Mouse (Mus musculus) hindbrain, postnatal 0 days (tissue): ENCODE data around the gene Zfp760. TPM values are rescaled to one million over a fixed set of nuclear protein-coding genes. Genes with fewer than 3 reads are reported as not detected.
A peak's percentile ranks its signal among the peaks of the same experiment; 100 is the strongest.
"Not testable (repeated sequence)": the region's sequence is repeated elsewhere in the genome, so short reads cannot be mapped to it uniquely, and the experiment has no call there.

Experiments
- ATAC-seq: fragments of 200-750 bp; cut with Nextera tagmentation; 2 replicates; pipeline ENCODE4 v1.8.0; 2017; ENCODE audit warnings: mild to moderate bottlenecking, moderate TSS enrichment, moderate library complexity
- DNase-seq: peaks from one replicate; pipeline ENCODE4 v3.0.0-alpha.2; 2015; ENCODE audit warnings: low spot score
- H3K27ac ChIP-seq: fragments of 300-500 bp; sonication (generic); 2 replicates; pipeline ENCODE4 v1.5.1; 2014; ENCODE audit warnings: mild to moderate bottlenecking
- H3K27me3 ChIP-seq: fragments of 300-500 bp; sonication (generic); 2 replicates; pipeline ENCODE4 v1.6.1; 2014; ENCODE audit warnings: low read length, mixed read lengths; ENCODE audit not compliant: insufficient read depth
- H3K36me3 ChIP-seq: fragments of 300-500 bp; sonication (generic); 2 replicates; pipeline ENCODE4 v1.6.1; 2014; ENCODE audit warnings: low read length, mixed read lengths; ENCODE audit not compliant: insufficient read depth
- H3K4me1 ChIP-seq: fragments of 300-500 bp; sonication (generic); 2 replicates; pipeline ENCODE4 v1.6.1; 2014; ENCODE audit warnings: antibody characterized with exemption, low read length, mixed read lengths; ENCODE audit not compliant: insufficient read depth
- H3K4me2 ChIP-seq: fragments of 300-500 bp; sonication (generic); 2 replicates; pipeline ENCODE4 v1.6.1; 2014; ENCODE audit warnings: low read depth, mild to moderate bottlenecking, low read length, moderate library complexity, mixed read lengths
- H3K4me3 ChIP-seq: fragments of 300-500 bp; sonication (generic); 2 replicates; pipeline ENCODE4 v1.5.1; 2014; ENCODE audit warnings: low read length
- H3K9ac ChIP-seq: fragments of 300-500 bp; sonication (generic); replicated peaks from 2 replicates; pipeline ENCODE4 v1.6.1; 2014; ENCODE audit warnings: mild to moderate bottlenecking, low read length, moderate library complexity, mixed read lengths
- H3K9me3 ChIP-seq: fragments of 300-500 bp; sonication (generic); 2 replicates; pipeline ENCODE4 v1.6.1; 2016; ENCODE audit warnings: low read length, mixed read lengths
- CTCF ChIP-seq: IDR thresholded peaks from 2 replicates; pipeline ENCODE4 v1.5.1; 2016; ENCODE audit warnings: antibody characterized with exemption, control low read depth, low read depth
- WGBS: fragments of 180-500 bp; shearing (Covaris S2); extraction: QIAGEN DNeasy Blood & Tissue Kit; methylation state at CpG from one replicate; pipeline ENCODE4 v1.1.7; 2014; 5-methylcytosine and 5-hydroxymethylcytosine counted together
- polyA plus RNA-seq: library from polyadenylated mRNA; unstranded; fragments of >200 nt; fragmentation: Nextera tagmentation; extraction: Ambion mirVana; gene quantifications from 2 replicates; pipeline ENCODE4 v1.2.1, GENCODE M21; 2015
- total RNA-seq: library from RNA; depleted of rRNA; stranded (reverse); fragments of >200 nt; gene quantifications from 2 replicates; pipeline ENCODE4 v1.2.3, GENCODE M21; 2014

The Zfp760 gene
- total and polyA plus RNA-seq, 2 experiments from 2014 or later = 4.6 to 4.7 TPM

- TF ChIP-seq CTCF = no peak
- no peaks in the 10 kb centered on the region for H3K27me3 ChIP-seq
- no peak overlapping the region for H3K4me2 ChIP-seq
- ATAC-seq (no peak), DNase-seq (no peak)
- no peaks in the 10 kb centered on the region for H3K4me1 ChIP-seq
- no peak overlapping the region for H3K4me3 ChIP-seq
- H3K9me3 ChIP-seq = no peaks in the 10 kb centered on the region
- H3K9ac ChIP-seq = no peak overlapping the region
- H3K36me3 ChIP-seq = no peaks in the 10 kb centered on the region
- no peak overlapping the region for H3K27ac ChIP-seq
These were observed 11.5 kb upstream of the Zfp760 start for GRCm38 (mm10) chr17:21696073-21696472.

GRCm38 (mm10) chr17:21702281-21703240, 5.0 kb upstream of the Zfp760 start:
- no peaks in the 10 kb centered on the region for H3K27me3 ChIP-seq
- H3K4me3 ChIP-seq = no peak overlapping the region
- H3K9ac ChIP-seq = no peak overlapping the region
- 29% methylated on average over 5 of the region's 5 CpGs for WGBS
- TF ChIP-seq CTCF = no peak
- H3K36me3 ChIP-seq = no peaks in the 10 kb centered on the region
- no peak overlapping the region for H3K4me2 ChIP-seq
- no peaks in the 10 kb centered on the region for H3K4me1 ChIP-seq
- DNase-seq = no peak
- ATAC-seq = no peak
- H3K9me3 ChIP-seq = no peaks in the 10 kb centered on the region
- no peak overlapping the region for H3K27ac ChIP-seq

GRCm38 (mm10) chr17:21703414-21703813, 4.1 kb upstream of the Zfp760 start:
- Histone ChIP-seq H3K27ac (no peak overlapping the region), H3K9ac (no peak overlapping the region), H3K4me3 (no peak overlapping the region), H3K9me3 (no peaks in the 10 kb centered on the region), H3K4me1 (no peaks in the 10 kb centered on the region), H3K27me3 (no peaks in the 10 kb centered on the region), H3K36me3 (no peaks in the 10 kb centered on the region), H3K4me2 (no peak overlapping the region)
- TF ChIP-seq CTCF = no peak
- DNase-seq = no peak
- 88% methylated on average over 1 of the region's 1 CpGs for WGBS
- no peak for ATAC-seq

- peak; percentile 1 for DNase-seq
- WGBS = 22% methylated on average over 2 of the region's 2 CpGs
- no peak for ATAC-seq
- Histone ChIP-seq H3K9me3 (no peaks in the 10 kb centered on the region), H3K36me3 (no peaks in the 10 kb centered on the region), H3K9ac (peak overlapping the region; percentile 64; the same call in 1 of the 2 replicates), H3K4me3 (peak overlapping the region; percentile 71), H3K4me2 (peak overlapping the region; percentile 72), H3K4me1 (0 out of 2 replicates have a peak, but pooled peaks cover 2% of the 10 kb centered on the region), H3K27ac (0 out of 2 replicates have a peak overlapping the region, but pooled peaks have one; percentile 88), H3K27me3 (no peaks in the 10 kb centered on the region)
- TF ChIP-seq CTCF = no peak
These were observed 860 bp downstream of the Zfp760 start for GRCm38 (mm10) chr17:21708401-21708800.

- H3K4me2 ChIP-seq, H3K4me1 ChIP-seq, H3K36me3 ChIP-seq, H3K27me3 ChIP-seq, H3K9me3 ChIP-seq, H3K9ac ChIP-seq, H3K27ac ChIP-seq, H3K4me3 ChIP-seq, ATAC-seq, DNase-seq: not testable (repeated sequence)
- WGBS = 94% methylated on average over 10 of the region's 22 CpGs
These were observed 23.0 kb downstream of the Zfp760 start, which contains the start of gene Zfp229 for GRCm38 (mm10) chr17:21730495-21730894. Zfp229 (plus strand) TSS chr17:21730795.

DNA sequence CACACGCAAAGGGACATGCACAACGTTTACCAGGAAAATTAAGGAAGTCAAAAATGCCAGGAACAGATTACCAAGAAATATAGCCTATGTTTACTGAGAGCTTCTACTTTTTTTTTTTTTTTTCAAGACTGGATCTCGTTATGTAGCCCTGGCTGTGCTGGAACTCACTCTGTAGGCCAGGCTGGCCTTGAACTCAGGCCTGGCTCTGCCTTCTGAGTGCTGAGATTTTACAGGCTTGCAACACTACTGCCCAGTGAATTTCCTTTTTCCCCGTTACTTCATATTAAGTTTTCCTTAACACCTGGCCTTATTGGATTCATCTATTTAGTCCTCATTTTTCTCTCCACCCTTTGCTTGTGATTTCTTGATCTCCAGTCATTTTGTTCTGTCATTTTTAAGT, 25.5 kb downstream of the Zfp760 start:
- DNase-seq (no peak), ATAC-seq (no peak)
- Histone ChIP-seq H3K9me3 (no peaks in the 10 kb centered on the region), H3K9ac (peak overlapping the region; percentile 81), H3K27me3 (no peaks in the 10 kb centered on the region), H3K4me1 (peaks cover 9% of the 10 kb centered on the region; the same call in 1 of the 2 replicates), H3K4me2 (peak overlapping the region; percentile 65), H3K4me3 (peak overlapping the region; percentile 75), H3K36me3 (peaks cover 4% of the 10 kb centered on the region; the same call in 1 of the 2 replicates), H3K27ac (peak overlapping the region; percentile 85; the same call in 1 of the 2 replicates)
- TF ChIP-seq CTCF = no peak
- WGBS = 87% methylated on average over 4 of the region's 4 CpGs

- peak overlapping the region; percentile 65 for H3K4me2 ChIP-seq
- peaks cover 9% of the 10 kb centered on the region; the same call in 1 of the 2 replicates for H3K4me1 ChIP-seq
- peak overlapping the region; percentile 75 for H3K4me3 ChIP-seq
- WGBS = 1% methylated on average over 27 of the region's 27 CpGs
- ATAC-seq (peak; percentile 99), DNase-seq (peak; percentile 92)
- peaks cover 4% of the 10 kb centered on the region; the same call in 1 of the 2 replicates for H3K36me3 ChIP-seq
- H3K9me3 ChIP-seq = no peaks in the 10 kb centered on the region
- peak; percentile 65 for TF ChIP-seq CTCF
- H3K9ac ChIP-seq = peak overlapping the region; percentile 81
- no peaks in the 10 kb centered on the region for H3K27me3 ChIP-seq
- H3K27ac ChIP-seq = peak overlapping the region; percentile 85
These were observed 26.0 kb downstream of the Zfp760 start for GRCm38 (mm10) chr17:21733529-21734031.
